Mouse (Mus musculus): ENCODE measurements around the gene Grin3b. TPM values are rescaled to one million over a fixed set of nuclear protein-coding genes. Genes with fewer than 3 reads are reported as not detected.
"Not testable (repeated sequence)": the region's sequence is repeated elsewhere in the genome, so short reads cannot be mapped to it uniquely, and the experiment has no call there.

The Grin3b gene
- polyA plus RNA-seq, 1 experiment from 2014 or later = 0.16 TPM

- WGBS = 4% methylated on average over 21 of the region's 21 CpGs
- DNase-seq (ENCODE audit: low spot score) (peak; percentile 81), ATAC-seq (ENCODE audit: insufficient read depth, low FRiP score, low TSS enrichment) (no peak)
- Histone ChIP-seq H3K4me1 (ENCODE audit: control insufficient read depth, insufficient read depth, low read length) (peaks cover 6% of the 10 kb centered on the region), H3K4me3 (ENCODE audit: low read depth, low read length) (no peak overlapping the region), H3K4me2 (ENCODE audit: low read depth) (no peak overlapping the region), H3K27me3 (ENCODE audit: control insufficient read depth, insufficient read depth, low read length) (no peaks in the 10 kb centered on the region), H3K36me3 (ENCODE audit: control insufficient read depth, insufficient read depth, low read length) (peaks cover 5% of the 10 kb centered on the region), H3K9ac (ENCODE audit: low read length) (peak overlapping the region; percentile 26; the same call in 1 of the 2 replicates), H3K9me3 (ENCODE audit: control insufficient read depth, low read length) (no peaks in the 10 kb centered on the region), H3K27ac (ENCODE audit: low read depth, low read length) (no peak overlapping the region)
Measured at GRCm38 (mm10) chr10:79958140-79958816, 12.2 kb upstream of the Grin3b start.

GRCm38 (mm10) chr10:79959412-79959811 is 11.1 kb upstream of the Grin3b start:
- WGBS = 39% methylated on average over 10 of the region's 10 CpGs
- not testable (repeated sequence) for H3K4me1 ChIP-seq (ENCODE audit: control insufficient read depth, insufficient read depth, low read length); H3K9me3 ChIP-seq (ENCODE audit: control insufficient read depth, low read length); H3K4me3 ChIP-seq (ENCODE audit: low read depth, low read length); H3K4me2 ChIP-seq (ENCODE audit: low read depth); H3K27ac ChIP-seq (ENCODE audit: low read depth, low read length); DNase-seq (ENCODE audit: low spot score); H3K27me3 ChIP-seq (ENCODE audit: control insufficient read depth, insufficient read depth, low read length); H3K36me3 ChIP-seq (ENCODE audit: control insufficient read depth, insufficient read depth, low read length); ATAC-seq (ENCODE audit: insufficient read depth, low FRiP score, low TSS enrichment); H3K9ac ChIP-seq (ENCODE audit: low read length)

- Histone ChIP-seq H3K27ac (ENCODE audit: low read depth, low read length) (peak within 1 kb of the TSS; percentile 14; the same call in 1 of the 2 replicates), H3K36me3 (ENCODE audit: control insufficient read depth, insufficient read depth, low read length) (peaks cover 10% of the 10 kb centered on the region; the same call in 1 of the 2 replicates), H3K9me3 (ENCODE audit: control insufficient read depth, low read length) (no peaks in the 10 kb centered on the region), H3K27me3 (ENCODE audit: control insufficient read depth, insufficient read depth, low read length) (no peaks in the 10 kb centered on the region), H3K4me3 (ENCODE audit: low read depth, low read length) (peak within 1 kb of the TSS; percentile 97), H3K4me2 (ENCODE audit: low read depth) (peak within 1 kb of the TSS; percentile 77), H3K4me1 (ENCODE audit: control insufficient read depth, insufficient read depth, low read length) (peaks cover 6% of the 10 kb centered on the region), H3K9ac (ENCODE audit: low read length) (peak within 1 kb of the TSS; percentile 80)
- DNase-seq (ENCODE audit: low spot score) (peak; percentile 100), ATAC-seq (ENCODE audit: insufficient read depth, low FRiP score, low TSS enrichment) (peak; percentile 90)
- under 1% methylated on average over 61 of the region's 61 CpGs for WGBS
Measured at GRCm38 (mm10) chr10:79959847-79960601, 10.5 kb upstream of the Grin3b start, which contains the start of gene Wdr18. Gene Wdr18, plus strand, starts transcription at chr10:79960152.

- peaks cover 11% of the 10 kb centered on the region; the same call in 1 of the 2 replicates for H3K36me3 ChIP-seq (ENCODE audit: control insufficient read depth, insufficient read depth, low read length)
- peaks cover 6% of the 10 kb centered on the region for H3K4me1 ChIP-seq (ENCODE audit: control insufficient read depth, insufficient read depth, low read length)
- 19% methylated on average over 10 of the region's 10 CpGs for WGBS
- H3K9me3 ChIP-seq (ENCODE audit: control insufficient read depth, low read length) = no peaks in the 10 kb centered on the region
- DNase-seq (ENCODE audit: low spot score) (no peak), ATAC-seq (ENCODE audit: insufficient read depth, low FRiP score, low TSS enrichment) (no peak; the same call in 1 of the 2 replicates)
- no peaks in the 10 kb centered on the region for H3K27me3 ChIP-seq (ENCODE audit: control insufficient read depth, insufficient read depth, low read length)
- peak overlapping the region; percentile 97 for H3K4me3 ChIP-seq (ENCODE audit: low read depth, low read length)
- peak overlapping the region; percentile 77 for H3K4me2 ChIP-seq (ENCODE audit: low read depth)
- H3K27ac ChIP-seq (ENCODE audit: low read depth, low read length) = no peak overlapping the region; the same call in 1 of the 2 replicates
- peak overlapping the region; percentile 80 for H3K9ac ChIP-seq (ENCODE audit: low read length)
Measured at GRCm38 (mm10) chr10:79960671-79961294, 9.7 kb upstream of the Grin3b start.

- Histone ChIP-seq H3K36me3 (ENCODE audit: control insufficient read depth, insufficient read depth, low read length) (peaks cover 29% of the 10 kb centered on the region), H3K9me3 (ENCODE audit: control insufficient read depth, low read length) (no peaks in the 10 kb centered on the region), H3K27ac (ENCODE audit: low read depth, low read length) (no peak overlapping the region), H3K27me3 (ENCODE audit: control insufficient read depth, insufficient read depth, low read length) (peaks cover 4% of the 10 kb centered on the region; the same call in 1 of the 2 replicates), H3K4me3 (ENCODE audit: low read depth, low read length) (no peak overlapping the region), H3K4me2 (ENCODE audit: low read depth) (no peak overlapping the region), H3K9ac (ENCODE audit: low read length) (no peak overlapping the region), H3K4me1 (ENCODE audit: control insufficient read depth, insufficient read depth, low read length) (peaks cover 6% of the 10 kb centered on the region)
- no peak for ATAC-seq (ENCODE audit: insufficient read depth, low FRiP score, low TSS enrichment)
- DNase-seq (ENCODE audit: low spot score) = no peak
- WGBS = 93% methylated on average over 7 of the region's 7 CpGs
Measured at GRCm38 (mm10) chr10:79964727-79965126, 5.8 kb upstream of the Grin3b start.

- no peaks in the 10 kb centered on the region for H3K9me3 ChIP-seq (ENCODE audit: control insufficient read depth, low read length)
- H3K27ac ChIP-seq (ENCODE audit: low read depth, low read length) = no peak overlapping the region
- DNase-seq (ENCODE audit: low spot score) (no peak), ATAC-seq (ENCODE audit: insufficient read depth, low FRiP score, low TSS enrichment) (no peak)
- H3K4me2 ChIP-seq (ENCODE audit: low read depth) = no peak overlapping the region
- H3K27me3 ChIP-seq (ENCODE audit: control insufficient read depth, insufficient read depth, low read length) = peaks cover 7% of the 10 kb centered on the region
- H3K4me3 ChIP-seq (ENCODE audit: low read depth, low read length) = no peak overlapping the region
- H3K9ac ChIP-seq (ENCODE audit: low read length) = no peak overlapping the region
- peaks cover 6% of the 10 kb centered on the region for H3K4me1 ChIP-seq (ENCODE audit: control insufficient read depth, insufficient read depth, low read length)
- peaks cover 29% of the 10 kb centered on the region for H3K36me3 ChIP-seq (ENCODE audit: control insufficient read depth, insufficient read depth, low read length)
- WGBS = 95% methylated on average over 5 of the region's 5 CpGs
Measured at GRCm38 (mm10) chr10:79965325-79965724, 5.2 kb upstream of the Grin3b start.

GRCm38 (mm10) chr10:79966886-79967400 is 3.6 kb upstream of the Grin3b start:
- H3K4me3 ChIP-seq (ENCODE audit: low read depth, low read length) = no peak overlapping the region
- no peak overlapping the region for H3K27ac ChIP-seq (ENCODE audit: low read depth, low read length)
- peaks cover 24% of the 10 kb centered on the region for H3K27me3 ChIP-seq (ENCODE audit: control insufficient read depth, insufficient read depth, low read length)
- H3K36me3 ChIP-seq (ENCODE audit: control insufficient read depth, insufficient read depth, low read length) = peaks cover 29% of the 10 kb centered on the region
- H3K9ac ChIP-seq (ENCODE audit: low read length) = no peak overlapping the region
- DNase-seq (ENCODE audit: low spot score) (no peak), ATAC-seq (ENCODE audit: insufficient read depth, low FRiP score, low TSS enrichment) (no peak)
- no peaks in the 10 kb centered on the region for H3K4me1 ChIP-seq (ENCODE audit: control insufficient read depth, insufficient read depth, low read length)
- no peak overlapping the region for H3K4me2 ChIP-seq (ENCODE audit: low read depth)
- no peaks in the 10 kb centered on the region for H3K9me3 ChIP-seq (ENCODE audit: control insufficient read depth, low read length)
- 93% methylated on average over 5 of the region's 5 CpGs for WGBS

GRCm38 (mm10) chr10:79968181-79968580 is 2.3 kb upstream of the Grin3b start:
- Histone ChIP-seq H3K4me3 (ENCODE audit: low read depth, low read length) (no peak overlapping the region), H3K9ac (ENCODE audit: low read length) (no peak overlapping the region), H3K4me1 (ENCODE audit: control insufficient read depth, insufficient read depth, low read length) (no peaks in the 10 kb centered on the region), H3K36me3 (ENCODE audit: control insufficient read depth, insufficient read depth, low read length) (peaks cover 24% of the 10 kb centered on the region), H3K9me3 (ENCODE audit: control insufficient read depth, low read length) (no peaks in the 10 kb centered on the region), H3K4me2 (ENCODE audit: low read depth) (no peak overlapping the region), H3K27ac (ENCODE audit: low read depth, low read length) (no peak overlapping the region), H3K27me3 (ENCODE audit: control insufficient read depth, insufficient read depth, low read length) (peaks cover 26% of the 10 kb centered on the region)
- no peak for ATAC-seq (ENCODE audit: insufficient read depth, low FRiP score, low TSS enrichment)
- WGBS = 78% methylated on average over 1 of the region's 1 CpGs
- DNase-seq (ENCODE audit: low spot score) = no peak

All from neural tube, embryonic 11.5 days (tissue).